Mouse (Mus musculus) limb, embryonic 11.5 days (tissue): ENCODE measurements around the gene Lrrc73. TPM values are rescaled to one million over a fixed set of nuclear protein-coding genes. Genes with fewer than 3 reads are reported as not detected.

Experiments
- ATAC-seq: fragments of 200-750 bp; cut with Nextera tagmentation; 2 replicates; pipeline ENCODE4 v1.8.0; 2017; ENCODE audit warnings: low read depth; ENCODE audit not compliant: insufficient number of reproducible peaks, low FRiP score, low TSS enrichment
- DNase-seq: peaks from one replicate; pipeline ENCODE4 v3.0.0-alpha.2; 2015; ENCODE audit warnings: low spot score
- H3K27ac ChIP-seq: fragments of 300-500 bp; sonication (generic); replicated peaks from 2 replicates; pipeline ENCODE4 v1.5.1; 2014; ENCODE audit warnings: low read depth, mild to moderate bottlenecking, low read length
- H3K27me3 ChIP-seq: fragments of 300-500 bp; sonication (generic); 2 replicates; pipeline ENCODE4 v1.6.1; 2014; ENCODE audit warnings: mild to moderate bottlenecking, low read length, mixed read lengths; ENCODE audit not compliant: control insufficient read depth, insufficient read depth
- H3K36me3 ChIP-seq: fragments of 300-500 bp; sonication (generic); 2 replicates; pipeline ENCODE4 v1.6.1; 2014; ENCODE audit warnings: mild to moderate bottlenecking, low read length, moderate library complexity, mixed read lengths; ENCODE audit not compliant: control insufficient read depth, insufficient read depth
- H3K4me1 ChIP-seq: fragments of 300-500 bp; sonication (generic); 2 replicates; pipeline ENCODE4 v1.6.1; 2014; ENCODE audit warnings: low read length, mixed read lengths; ENCODE audit not compliant: control insufficient read depth, insufficient read depth
- H3K4me2 ChIP-seq: fragments of 300-500 bp; sonication (generic); 2 replicates; pipeline ENCODE4 v1.6.1; 2014; ENCODE audit warnings: low read depth, mild to moderate bottlenecking, moderate library complexity; ENCODE audit not compliant: severe bottlenecking
- H3K4me3 ChIP-seq: fragments of 300-500 bp; sonication (generic); 2 replicates; pipeline ENCODE4 v1.5.1; 2014; ENCODE audit warnings: low read depth, low read length
- H3K9ac ChIP-seq: fragments of 300-500 bp; sonication (generic); 2 replicates; pipeline ENCODE4 v1.6.1; 2014; ENCODE audit warnings: mild to moderate bottlenecking, low read length
- H3K9me3 ChIP-seq: fragments of 300-500 bp; sonication (generic); 2 replicates; pipeline ENCODE4 v1.6.1; 2016; ENCODE audit warnings: low read length; ENCODE audit not compliant: control insufficient read depth
- WGBS: fragments of 180-500 bp; shearing (Covaris S2); extraction: QIAGEN DNeasy Blood & Tissue Kit; methylation state at CpG from one replicate; pipeline ENCODE4 v1.1.7; 2014; 5-methylcytosine and 5-hydroxymethylcytosine counted together
- polyA plus RNA-seq: library from polyadenylated mRNA; unstranded; fragments of >200 nt; fragmentation: Nextera tagmentation; extraction: Ambion mirVana; gene quantifications from 2 replicates; pipeline ENCODE4 v1.2.1, GENCODE M21; 2014

Lrrc73 gene
- polyA plus RNA-seq, 1 experiment from 2014 or later: 0.69 TPM

GRCm38 (mm10) chr17:46251174-46251573 is 2.2 kb upstream of the Lrrc73 start:
- Histone ChIP-seq H3K36me3 (peaks cover 22% of the 10 kb centered on the region), H3K4me1 (peaks cover 12% of the 10 kb centered on the region), H3K4me3 (no peak overlapping the region), H3K9ac (no peak overlapping the region), H3K4me2 (no peak overlapping the region), H3K27me3 (peaks cover 14% of the 10 kb centered on the region), H3K27ac (no peak overlapping the region), H3K9me3 (no peaks in the 10 kb centered on the region)
- WGBS: 84% methylated on average over 7 of the region's 7 CpGs
- DNase-seq (no peak), ATAC-seq (no peak)

- DNase-seq (peak; percentile 50), ATAC-seq (no peak)
- peaks cover 14% of the 10 kb centered on the region for H3K27me3 ChIP-seq
- no peak overlapping the region for H3K27ac ChIP-seq
- peaks cover 23% of the 10 kb centered on the region for H3K36me3 ChIP-seq
- H3K9me3 ChIP-seq: 0 out of 2 replicates have a peak, but pooled peaks cover 4% of the 10 kb centered on the region
- H3K9ac ChIP-seq: no peak overlapping the region
- WGBS: 57% methylated on average over 14 of the region's 14 CpGs
- peak overlapping the region; percentile 100 for H3K4me2 ChIP-seq
- peaks cover 7% of the 10 kb centered on the region for H3K4me1 ChIP-seq
- peak overlapping the region; percentile 53; the same call in 1 of the 2 replicates for H3K4me3 ChIP-seq
Measured at GRCm38 (mm10) chr17:46252571-46253451, 520 bp upstream of the Lrrc73 start.

GRCm38 (mm10) chr17:46254106-46254505 is 775 bp downstream of the Lrrc73 start:
- under 1% methylated on average over 54 of the region's 54 CpGs for WGBS
- ATAC-seq: peak; percentile 3; the same call in 1 of the 2 replicates
- H3K27ac ChIP-seq: no peak overlapping the region
- peak overlapping the region; percentile 100 for H3K4me2 ChIP-seq
- H3K36me3 ChIP-seq: peaks cover 31% of the 10 kb centered on the region
- DNase-seq: no peak
- 0 out of 2 replicates have a peak, but pooled peaks cover 4% of the 10 kb centered on the region for H3K9me3 ChIP-seq
- peak overlapping the region; percentile 53 for H3K4me3 ChIP-seq
- H3K9ac ChIP-seq: peak overlapping the region; percentile 50
- H3K27me3 ChIP-seq: peaks cover 14% of the 10 kb centered on the region
- H3K4me1 ChIP-seq: peaks cover 4% of the 10 kb centered on the region; the same call in 1 of the 2 replicates

GRCm38 (mm10) chr17:46255147-46255546 is 1.8 kb downstream of the Lrrc73 start:
- Histone ChIP-seq H3K9me3 (0 out of 2 replicates have a peak, but pooled peaks cover 4% of the 10 kb centered on the region), H3K27ac (no peak overlapping the region), H3K9ac (no peak overlapping the region), H3K36me3 (peaks cover 29% of the 10 kb centered on the region), H3K4me2 (no peak overlapping the region), H3K27me3 (peaks cover 14% of the 10 kb centered on the region), H3K4me1 (peaks cover 4% of the 10 kb centered on the region; the same call in 1 of the 2 replicates), H3K4me3 (no peak overlapping the region)
- no peak for ATAC-seq
- no peak for DNase-seq
- WGBS: 29% methylated on average over 6 of the region's 6 CpGs

- Histone ChIP-seq H3K4me2 (no peak overlapping the region), H3K36me3 (peaks cover 23% of the 10 kb centered on the region), H3K27me3 (peaks cover 14% of the 10 kb centered on the region), H3K4me1 (peaks cover 4% of the 10 kb centered on the region; the same call in 1 of the 2 replicates), H3K9me3 (0 out of 2 replicates have a peak, but pooled peaks cover 4% of the 10 kb centered on the region), H3K9ac (no peak overlapping the region), H3K4me3 (no peak overlapping the region), H3K27ac (no peak overlapping the region)
- DNase-seq (no peak), ATAC-seq (no peak)
- WGBS: 89% methylated on average over 30 of the region's 30 CpGs
Measured at GRCm38 (mm10) chr17:46258279-46259053, 5.1 kb downstream of the Lrrc73 start.

DNA sequence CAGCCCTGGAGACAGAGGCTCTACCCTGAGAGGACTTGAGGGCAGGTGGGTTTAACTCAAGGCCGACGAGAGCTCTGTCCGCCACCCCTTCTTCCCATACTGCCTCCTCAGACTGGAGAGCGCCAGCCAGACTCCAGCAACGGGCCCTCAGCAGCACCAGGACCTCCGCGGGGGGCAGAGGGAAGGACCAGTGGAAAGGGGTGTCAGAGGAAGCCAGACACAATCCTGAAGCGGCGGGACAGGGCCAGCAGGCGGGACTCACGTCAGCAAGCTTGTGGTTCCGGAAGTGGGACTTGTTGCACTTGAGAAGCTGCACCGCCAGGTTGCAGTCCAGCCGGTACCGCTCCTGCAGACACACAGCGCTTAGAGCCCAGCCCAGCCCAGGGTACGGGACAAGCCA is 6.3 kb downstream of the Lrrc73 start:
- Histone ChIP-seq H3K4me1 (no peaks in the 10 kb centered on the region), H3K4me2 (no peak overlapping the region), H3K27me3 (peaks cover 7% of the 10 kb centered on the region), H3K9me3 (0 out of 2 replicates have a peak, but pooled peaks cover 4% of the 10 kb centered on the region), H3K36me3 (peaks cover 30% of the 10 kb centered on the region), H3K4me3 (no peak overlapping the region), H3K9ac (no peak overlapping the region), H3K27ac (no peak overlapping the region)
- 93% methylated on average over 17 of the region's 17 CpGs for WGBS
- DNase-seq (no peak), ATAC-seq (no peak)

GRCm38 (mm10) chr17:46262201-46262694 is 8.9 kb downstream of the Lrrc73 start:
- Histone ChIP-seq H3K4me3 (no peak overlapping the region), H3K4me2 (no peak overlapping the region), H3K9ac (no peak overlapping the region), H3K4me1 (0 out of 2 replicates have a peak, but pooled peaks cover 3% of the 10 kb centered on the region), H3K27ac (no peak overlapping the region), H3K9me3 (no peaks in the 10 kb centered on the region), H3K27me3 (no peaks in the 10 kb centered on the region), H3K36me3 (peaks cover 31% of the 10 kb centered on the region)
- ATAC-seq (no peak), DNase-seq (no peak)
- 89% methylated on average over 5 of the region's 5 CpGs for WGBS

- ATAC-seq: no peak
- DNase-seq: no peak
- 75% methylated on average over 12 of the region's 12 CpGs for WGBS
- Histone ChIP-seq H3K4me3 (no peak overlapping the region), H3K4me2 (no peak overlapping the region), H3K27ac (no peak overlapping the region), H3K36me3 (peaks cover 20% of the 10 kb centered on the region), H3K27me3 (no peaks in the 10 kb centered on the region), H3K9me3 (no peaks in the 10 kb centered on the region), H3K9ac (no peak overlapping the region), H3K4me1 (0 out of 2 replicates have a peak, but pooled peaks cover 3% of the 10 kb centered on the region)
Measured at GRCm38 (mm10) chr17:46265502-46265901, 12.2 kb downstream of the Lrrc73 start.
